Mouse (Mus musculus) brain, embryonic 14.5 days (tissue): Measurements from ENCODE around the gene Cep131.

Experiments
- CTCF ChIP-seq: fragments of 200-500 bp; IDR thresholded peaks from 2 replicates; pipeline ENCODE4 v1.5.1; 2012; ENCODE audit warnings: inconsistent platforms, mild to moderate bottlenecking, moderate library complexity, borderline replicate concordance; ENCODE audit not compliant: insufficient read depth, insufficient read length; ENCODE audit errors: extremely low read depth
- POLR2A ChIP-seq: fragments of 200-500 bp; IDR thresholded peaks from 2 replicates; pipeline ENCODE4 v1.6.1; 2012; ENCODE audit warnings: mild to moderate bottlenecking, inconsistent platforms, borderline replicate concordance; ENCODE audit not compliant: poor library complexity, insufficient read depth, insufficient read length, severe bottlenecking; ENCODE audit errors: extremely low read depth

GRCm38 (mm10) chr11:120134847-120135530 lies 48.4 kb upstream of the Cep131 start:
- TF ChIP-seq CTCF = no peak
- TF ChIP-seq POLR2A = no peak
